28 mouse cellular contexts compared by ENCODE assay signal in genomic region chr9:70867381-70867780, GRCm38 (mm10).
"Had no signal": no experiment of that assay in that cellular context is flagged by ENCODE, and none has a peak within 500 bp of the region (broad histone marks: within the 10 kb centered on the region; RNA-seq: fewer than 3 reads in every experiment).

No protein-coding gene starts in this region.

- H3K4me3 ChIP-seq: embryonic facial prominence, embryonic 10.5 days; embryonic facial prominence, embryonic 12.5 days; embryonic facial prominence, embryonic 13.5 days; embryonic facial prominence, embryonic 15.5 days; erythroblast, embryonic 14.5 days; forebrain, embryonic 10.5 days; forebrain, embryonic 12.5 days; forebrain, embryonic 13.5 days; forebrain, embryonic 15.5 days; gastrocnemius, adult 2 months; heart, adult 2 months had no signal

- H3K27ac ChIP-seq: embryonic facial prominence, embryonic 10.5 days; embryonic facial prominence, embryonic 12.5 days; embryonic facial prominence, embryonic 13.5 days; embryonic facial prominence, embryonic 15.5 days; forebrain, embryonic 10.5 days; forebrain, embryonic 12.5 days; forebrain, embryonic 13.5 days; forebrain, embryonic 15.5 days; gastrocnemius, adult 2 months; heart, adult 2 months had no signal

- DNase-seq: cerebellum, adult 8-10 months; cerebellum, adult 9-10 months; cerebellum, adult 9-11 months; cerebellum, postnatal 10 days; cerebellum, postnatal 14 days; cerebellum, postnatal 25 days; cerebellum, postnatal 36 days; embryo, embryonic 11 days; forebrain, postnatal 0 days; gastrocnemius, adult 2 months; gastrocnemius, postnatal 10 days; gastrocnemius, postnatal 14 days; gastrocnemius, postnatal 25 days; gastrocnemius, postnatal 36 days; heart, adult 11 months; heart, adult 18-20 months; heart, adult 2 months had no signal

- ATAC-seq: forebrain, embryonic 13.5 days; forebrain, embryonic 14.5 days; forebrain, embryonic 15.5 days; forebrain, embryonic 16.5 days; forebrain, postnatal 0 days had no signal
